Mouse (Mus musculus) Muller cell, postnatal 12 days (primary cell): ENCODE data around the gene Cops4.

Experiments
- DNase-seq: peaks from one replicate; pipeline ENCODE4 v3.0.0-alpha.2; 2015; ENCODE audit errors: inconsistent ontology term

Gene Cops4

DNA sequence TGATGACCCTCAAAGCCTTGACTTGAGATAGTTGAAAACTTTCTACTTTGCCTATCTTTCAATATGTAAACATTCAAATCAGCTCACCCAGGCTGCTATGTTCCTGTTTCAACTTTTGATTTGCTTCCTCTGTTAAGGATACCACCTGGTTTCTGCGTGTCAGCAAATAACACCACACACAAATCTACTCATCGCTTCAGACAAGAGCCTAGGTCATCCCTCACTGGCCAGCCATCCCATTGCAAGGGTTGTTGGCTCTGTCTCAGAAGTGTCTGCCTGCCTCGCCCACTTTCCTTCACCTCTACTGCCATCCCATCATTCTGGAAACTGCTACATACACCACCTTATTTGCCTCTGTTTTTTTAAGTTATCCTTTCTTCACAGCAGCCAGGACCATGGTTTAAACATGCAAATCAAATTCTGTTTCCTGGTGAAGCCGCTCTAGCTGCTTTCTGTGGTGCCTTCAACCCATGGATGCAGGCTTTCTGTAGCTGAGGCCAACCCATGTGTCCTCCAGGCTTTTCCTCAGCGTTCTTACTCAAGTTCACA is 60.8 kb downstream of the Cops4 start:
- DNase-seq = no peak

DNA sequence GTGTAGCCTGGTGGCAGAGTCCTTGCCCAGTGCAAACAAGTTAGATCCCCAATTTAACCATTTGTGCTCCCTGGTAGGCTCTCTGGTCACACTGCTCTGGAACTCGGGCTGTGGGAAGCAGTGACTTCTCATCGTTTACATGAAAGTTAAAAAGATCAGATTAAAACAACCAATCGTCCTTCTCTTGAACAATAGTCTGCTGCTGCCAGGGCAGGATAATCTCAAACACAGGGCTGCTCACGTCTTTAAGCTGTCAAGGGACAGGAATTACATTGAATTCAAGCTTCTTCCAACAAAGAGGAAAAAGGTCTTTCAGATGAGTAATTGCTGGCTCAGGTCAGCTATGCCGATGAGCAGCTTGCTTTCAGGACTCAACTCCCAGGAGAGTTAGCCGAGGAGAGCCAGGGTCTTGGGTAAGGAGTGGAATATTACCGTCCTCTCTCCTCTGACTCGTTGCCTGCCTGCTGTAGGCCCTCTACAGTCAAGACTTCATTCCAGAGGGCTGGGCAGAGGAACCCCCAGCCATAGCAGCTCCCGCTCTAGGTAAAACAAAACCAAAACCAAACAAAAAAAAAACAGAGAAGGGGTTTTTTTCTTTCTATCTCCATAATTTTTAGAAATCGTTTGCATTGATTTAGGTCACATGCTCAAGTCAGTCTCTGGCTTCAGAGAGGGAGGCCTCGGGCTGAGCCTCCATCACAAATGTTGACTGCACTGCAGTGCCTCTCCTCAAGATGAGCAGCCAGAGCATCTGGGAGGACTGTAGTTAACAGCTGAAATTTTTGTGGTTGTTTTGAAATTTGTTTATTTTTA is 63.7 kb downstream of the Cops4 start:
- peak; percentile 23 for DNase-seq

DNA sequence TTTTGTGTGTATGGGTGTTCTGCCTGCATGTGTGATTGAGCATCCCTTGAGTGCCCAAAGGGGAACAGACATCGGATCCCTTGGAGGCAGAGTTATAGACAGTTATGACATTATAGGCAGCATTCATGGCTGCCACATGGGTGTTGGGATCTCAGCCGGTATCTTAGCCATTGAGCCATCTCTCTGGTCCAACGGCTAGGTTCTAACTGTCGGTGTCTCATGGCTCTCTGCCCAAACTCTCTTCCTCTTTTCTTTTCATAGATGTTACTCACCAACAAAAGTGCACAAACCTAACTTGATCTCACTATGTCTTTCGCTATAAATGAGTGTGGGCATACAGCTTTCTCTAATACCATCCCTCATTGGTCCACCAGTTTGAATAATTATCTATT is 64.3 kb downstream of the Cops4 start:
- no peak for DNase-seq

DNA sequence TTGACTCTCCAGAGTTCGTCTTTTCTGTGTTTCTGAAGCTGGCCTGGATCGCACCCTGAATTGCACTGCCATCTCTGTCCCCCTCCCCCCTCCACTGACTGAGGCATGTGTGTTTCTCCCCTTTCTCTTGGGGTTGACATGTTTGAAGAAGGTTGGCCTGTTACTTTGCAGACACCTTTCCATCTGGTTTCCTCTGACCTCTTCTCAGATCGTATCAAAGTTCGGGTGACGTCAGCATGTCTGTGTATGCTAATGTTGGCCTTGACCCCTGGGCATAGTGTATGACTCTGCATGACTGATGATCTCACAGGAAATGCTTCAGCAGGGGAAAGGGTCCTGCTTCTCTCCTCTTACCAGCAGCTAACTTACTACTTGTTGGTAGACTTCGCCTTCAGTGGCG is 65.0 kb downstream of the Cops4 start:
- DNase-seq = no peak

DNA sequence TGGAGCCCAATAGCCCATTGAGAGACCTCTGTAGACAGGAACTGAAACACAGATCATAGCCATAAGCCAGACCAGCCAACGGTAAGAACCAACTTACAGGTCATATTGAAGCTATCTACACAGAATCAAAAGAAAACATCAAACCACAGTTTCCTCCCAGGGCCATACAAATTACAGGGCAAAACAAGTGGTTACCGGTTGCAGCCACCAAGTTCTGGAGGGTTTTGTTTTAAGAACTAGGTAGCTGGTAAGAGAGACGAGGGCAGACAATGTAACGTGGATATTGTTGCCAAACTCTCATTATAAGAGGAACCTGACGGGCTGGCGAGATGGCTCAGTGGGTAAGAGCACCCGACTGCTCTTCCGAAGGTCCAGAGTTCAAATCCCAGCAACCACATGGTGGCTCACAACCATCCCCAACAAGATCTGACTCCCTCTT is 67.1 kb downstream of the Cops4 start:
- DNase-seq = no peak

DNA sequence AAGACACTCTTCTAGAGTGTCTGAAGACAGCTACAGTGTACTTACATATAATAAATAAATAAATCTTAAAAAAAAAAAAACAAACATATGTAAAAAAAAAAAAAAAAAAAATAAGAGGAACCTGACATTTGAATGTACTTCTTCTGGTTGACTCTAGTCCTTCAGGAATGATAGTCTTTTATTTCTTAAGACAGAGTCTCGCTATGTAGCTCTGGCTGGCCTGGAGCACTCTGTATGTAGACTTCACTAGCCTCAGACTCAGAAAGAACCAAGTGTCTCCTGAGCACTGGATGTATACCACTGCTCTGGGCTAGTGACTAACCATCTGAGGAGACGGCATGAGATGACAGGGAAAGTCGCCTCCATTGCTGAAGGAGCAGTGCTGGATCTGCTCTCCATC is 67.5 kb downstream of the Cops4 start:
- no peak for DNase-seq

DNA sequence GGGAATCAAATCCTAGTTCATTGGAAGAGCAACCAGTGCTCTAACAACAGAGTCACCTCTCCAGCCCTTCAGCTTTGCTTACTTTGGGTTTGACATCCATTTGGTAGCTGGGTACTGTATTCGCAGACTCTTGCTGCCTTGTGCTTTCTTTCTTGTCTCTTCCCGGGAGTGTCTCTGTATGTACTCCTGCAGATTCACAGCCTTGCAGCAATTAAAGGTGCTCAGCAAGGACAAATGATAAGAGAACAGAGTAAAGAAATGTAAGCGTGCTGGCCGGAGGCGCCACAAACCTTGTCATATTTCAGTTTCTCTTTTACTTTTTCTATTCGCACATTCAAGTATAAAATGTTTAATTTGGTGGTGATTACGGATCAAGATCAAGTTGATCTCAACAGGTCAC is 69.0 kb downstream of the Cops4 start:
- no peak for DNase-seq

DNA sequence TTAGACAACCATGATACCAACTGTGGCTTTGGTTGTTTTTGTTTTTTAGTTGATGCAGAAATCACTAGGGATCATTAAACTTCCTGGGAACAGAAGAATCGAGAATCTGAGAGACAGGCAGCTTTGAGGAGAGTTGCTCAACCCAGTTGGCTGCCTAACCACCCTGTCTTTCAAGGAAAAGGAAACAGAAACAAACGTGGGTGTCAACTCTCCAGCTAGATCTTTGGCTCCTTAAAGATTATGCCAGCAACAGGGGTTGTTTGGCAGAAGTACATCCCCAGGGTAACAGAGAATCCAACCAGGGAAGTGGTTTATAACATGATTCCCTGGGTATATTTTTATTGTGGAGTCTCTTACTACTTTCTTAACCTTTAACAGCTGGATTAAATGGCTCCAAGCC is 69.5 kb downstream of the Cops4 start:
- DNase-seq = no peak

DNA sequence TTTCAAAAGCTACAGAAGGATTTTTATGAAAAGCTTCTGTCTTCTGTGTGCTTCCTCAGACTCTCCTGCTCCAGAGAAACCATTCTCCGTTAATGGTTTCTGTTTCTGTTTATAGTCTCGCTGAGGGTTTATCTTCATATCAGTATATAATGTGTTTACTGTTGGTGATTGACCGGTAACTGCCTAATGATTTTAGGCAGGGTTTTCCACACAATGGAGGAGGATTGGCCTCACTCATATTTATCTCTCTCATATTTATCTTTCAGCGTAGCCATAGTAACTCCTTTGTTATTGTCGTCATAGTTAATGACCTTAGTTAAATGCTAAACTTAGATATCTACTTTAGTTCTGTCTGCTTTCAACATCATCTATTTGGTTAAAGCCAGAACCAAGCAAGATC is 72.4 kb downstream of the Cops4 start:
- DNase-seq = no peak

DNA sequence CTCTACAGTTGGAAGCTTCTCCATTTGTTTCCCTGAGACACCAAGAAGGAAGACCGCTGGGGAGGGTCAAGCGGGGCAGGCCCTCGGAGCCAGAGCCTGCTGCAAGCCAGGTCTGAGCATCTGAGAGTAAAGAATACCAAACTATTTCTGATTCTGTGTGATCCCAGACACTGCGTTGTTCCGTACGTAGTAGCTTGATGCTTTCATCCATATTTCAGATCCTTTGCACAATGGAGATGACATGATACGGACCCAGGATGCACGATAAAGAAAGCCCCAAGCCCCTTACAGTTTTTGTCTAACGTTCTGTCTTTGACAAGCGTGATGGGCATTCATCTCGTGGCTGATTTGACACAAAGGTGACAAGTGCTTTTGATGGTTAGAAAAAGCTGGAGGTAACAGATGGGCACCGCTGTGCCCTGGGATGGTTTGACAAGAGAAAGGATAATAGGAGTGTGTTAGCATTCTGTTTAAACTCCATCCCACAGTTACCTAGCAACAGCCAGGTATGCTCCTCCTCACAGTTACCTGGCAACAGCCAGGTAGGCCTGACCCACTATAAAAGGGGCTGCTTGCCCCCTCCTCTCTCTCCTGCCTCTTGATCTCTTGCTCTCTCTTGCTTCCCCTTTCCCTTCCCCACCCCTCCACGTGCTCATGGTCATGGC is 76.8 kb downstream of the Cops4 start:
- DNase-seq = no peak

DNA sequence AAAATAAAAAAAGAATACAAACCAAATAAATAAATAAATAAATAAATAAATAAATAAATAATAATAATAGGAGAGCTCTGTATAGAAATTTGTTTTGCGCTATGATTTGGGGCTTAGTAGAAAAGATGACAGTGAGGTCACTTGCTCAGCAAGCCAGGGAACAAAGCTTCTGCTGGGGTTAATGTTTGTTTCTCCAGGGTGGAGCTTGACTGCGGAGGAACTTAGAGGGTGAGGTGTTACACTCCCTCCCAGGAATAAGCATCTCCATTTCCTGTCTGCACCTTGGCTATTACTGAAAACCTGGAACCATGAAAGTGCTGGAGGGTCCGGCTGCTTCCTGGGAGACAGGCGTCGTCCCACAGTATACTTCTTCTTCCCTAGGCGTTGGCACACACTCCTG is 77.9 kb downstream of the Cops4 start:
- no peak for DNase-seq
